Mouse (Mus musculus) hindbrain, postnatal 0 days (tissue): ENCODE measurements at regions not wholly inside any gene's neighbourhood (a gene's known extent, or its start where the extent isn't known, plus 50 kb on each side); places are given as distances from the start of the nearest gene placed in this dataset.

ENCODE experiments used
- ATAC-seq: fragments of 200-750 bp; cut with Nextera tagmentation; 2 replicates; pipeline ENCODE4 v1.8.0; 2017; ENCODE audit warnings: mild to moderate bottlenecking, moderate TSS enrichment, moderate library complexity
- DNase-seq: peaks from one replicate; pipeline ENCODE4 v3.0.0-alpha.2; 2015; ENCODE audit warnings: low spot score
- H3K27ac ChIP-seq: fragments of 300-500 bp; sonication (generic); 2 replicates; pipeline ENCODE4 v1.5.1; 2014; ENCODE audit warnings: mild to moderate bottlenecking
- H3K27me3 ChIP-seq: fragments of 300-500 bp; sonication (generic); 2 replicates; pipeline ENCODE4 v1.6.1; 2014; ENCODE audit warnings: low read length, mixed read lengths; ENCODE audit not compliant: insufficient read depth
- H3K36me3 ChIP-seq: fragments of 300-500 bp; sonication (generic); 2 replicates; pipeline ENCODE4 v1.6.1; 2014; ENCODE audit warnings: low read length, mixed read lengths; ENCODE audit not compliant: insufficient read depth
- H3K4me1 ChIP-seq: fragments of 300-500 bp; sonication (generic); 2 replicates; pipeline ENCODE4 v1.6.1; 2014; ENCODE audit warnings: antibody characterized with exemption, low read length, mixed read lengths; ENCODE audit not compliant: insufficient read depth
- H3K4me2 ChIP-seq: fragments of 300-500 bp; sonication (generic); 2 replicates; pipeline ENCODE4 v1.6.1; 2014; ENCODE audit warnings: low read depth, mild to moderate bottlenecking, low read length, moderate library complexity, mixed read lengths
- H3K4me3 ChIP-seq: fragments of 300-500 bp; sonication (generic); 2 replicates; pipeline ENCODE4 v1.5.1; 2014; ENCODE audit warnings: low read length
- H3K9ac ChIP-seq: fragments of 300-500 bp; sonication (generic); replicated peaks from 2 replicates; pipeline ENCODE4 v1.6.1; 2014; ENCODE audit warnings: mild to moderate bottlenecking, low read length, moderate library complexity, mixed read lengths
- H3K9me3 ChIP-seq: fragments of 300-500 bp; sonication (generic); 2 replicates; pipeline ENCODE4 v1.6.1; 2016; ENCODE audit warnings: low read length, mixed read lengths
- CTCF ChIP-seq: IDR thresholded peaks from 2 replicates; pipeline ENCODE4 v1.5.1; 2016; ENCODE audit warnings: antibody characterized with exemption, control low read depth, low read depth
- WGBS: fragments of 180-500 bp; shearing (Covaris S2); extraction: QIAGEN DNeasy Blood & Tissue Kit; methylation state at CpG from one replicate; pipeline ENCODE4 v1.1.7; 2014; 5-methylcytosine and 5-hydroxymethylcytosine counted together

GRCm38 (mm10) chr2:147561220-147561619 is 199.5 kb downstream of the Pax1 start:
- Histone ChIP-seq H3K36me3 (no peaks in the 10 kb centered on the region), H3K4me1 (no peaks in the 10 kb centered on the region), H3K27ac (no peak overlapping the region), H3K27me3 (no peaks in the 10 kb centered on the region), H3K4me2 (no peak overlapping the region), H3K9ac (no peak overlapping the region), H3K9me3 (no peaks in the 10 kb centered on the region), H3K4me3 (no peak overlapping the region)
- TF ChIP-seq CTCF = no peak
- peak; percentile 19 for DNase-seq
- ATAC-seq = no peak
- 68% methylated on average over 7 of the region's 7 CpGs for WGBS

GRCm38 (mm10) chr2:147560426-147561155 is 198.9 kb downstream of the Pax1 start:
- no peak for ATAC-seq
- H3K9ac ChIP-seq = no peak overlapping the region
- no peak overlapping the region for H3K27ac ChIP-seq
- no peaks in the 10 kb centered on the region for H3K4me1 ChIP-seq
- no peak for TF ChIP-seq CTCF
- no peak for DNase-seq
- H3K36me3 ChIP-seq = no peaks in the 10 kb centered on the region
- no peaks in the 10 kb centered on the region for H3K27me3 ChIP-seq
- 85% methylated on average over 20 of the region's 20 CpGs for WGBS
- no peaks in the 10 kb centered on the region for H3K9me3 ChIP-seq
- no peak overlapping the region for H3K4me2 ChIP-seq
- H3K4me3 ChIP-seq = no peak overlapping the region

- no peak for TF ChIP-seq CTCF
- 68% methylated on average over 2 of the region's 2 CpGs for WGBS
- no peak overlapping the region for H3K9ac ChIP-seq
These were observed 167.4 kb downstream of the Pax1 start for GRCm38 (mm10) chr2:147529161-147529560.

GRCm38 (mm10) chr2:147515436-147515835 is 153.7 kb downstream of the Pax1 start:
- ATAC-seq = no peak
- Histone ChIP-seq H3K9me3 (no peaks in the 10 kb centered on the region), H3K36me3 (no peaks in the 10 kb centered on the region), H3K4me1 (no peaks in the 10 kb centered on the region), H3K9ac (no peak overlapping the region), H3K4me3 (no peak overlapping the region), H3K27me3 (no peaks in the 10 kb centered on the region), H3K27ac (no peak overlapping the region), H3K4me2 (no peak overlapping the region)
- 71% methylated on average over 3 of the region's 3 CpGs for WGBS
- no peak for DNase-seq
- TF ChIP-seq CTCF = no peak

More at GRCm38 (mm10) chr2:147529161-147529560, 167.4 kb downstream of the Pax1 start:
- Histone ChIP-seq H3K4me2 (no peak overlapping the region), H3K9me3 (peaks cover 6% of the 10 kb centered on the region; the same call in 1 of the 2 replicates), H3K27ac (no peak overlapping the region), H3K27me3 (no peaks in the 10 kb centered on the region), H3K4me3 (no peak overlapping the region), H3K36me3 (no peaks in the 10 kb centered on the region), H3K4me1 (no peaks in the 10 kb centered on the region)
- ATAC-seq (no peak), DNase-seq (no peak)

- ATAC-seq = no peak
These were observed 153.0 kb downstream of the Pax1 start for GRCm38 (mm10) chr2:147514748-147515147.

GRCm38 (mm10) chr2:147503962-147504361 is 142.2 kb downstream of the Pax1 start:
- H3K27ac ChIP-seq = no peak overlapping the region
- no peaks in the 10 kb centered on the region for H3K9me3 ChIP-seq
- no peaks in the 10 kb centered on the region for H3K36me3 ChIP-seq
- no peak overlapping the region for H3K9ac ChIP-seq
- H3K4me2 ChIP-seq = no peak overlapping the region
- DNase-seq (no peak), ATAC-seq (no peak)
- no peak overlapping the region for H3K4me3 ChIP-seq
- H3K27me3 ChIP-seq = no peaks in the 10 kb centered on the region
- no peak for TF ChIP-seq CTCF
- WGBS = 79% methylated on average over 4 of the region's 4 CpGs
- no peaks in the 10 kb centered on the region for H3K4me1 ChIP-seq

More at GRCm38 (mm10) chr2:147514748-147515147, 153.0 kb downstream of the Pax1 start:
- Histone ChIP-seq H3K9me3 (no peaks in the 10 kb centered on the region), H3K9ac (no peak overlapping the region), H3K4me2 (no peak overlapping the region), H3K4me1 (no peaks in the 10 kb centered on the region), H3K36me3 (no peaks in the 10 kb centered on the region), H3K27me3 (no peaks in the 10 kb centered on the region), H3K4me3 (no peak overlapping the region), H3K27ac (no peak overlapping the region)
- no peak for DNase-seq
- 93% methylated on average over 3 of the region's 3 CpGs for WGBS
- TF ChIP-seq CTCF = no peak

- 90% methylated on average over 1 of the region's 1 CpGs for WGBS
- Histone ChIP-seq H3K4me1 (no peaks in the 10 kb centered on the region), H3K27ac (no peak overlapping the region), H3K36me3 (no peaks in the 10 kb centered on the region), H3K9me3 (no peaks in the 10 kb centered on the region), H3K27me3 (no peaks in the 10 kb centered on the region), H3K4me2 (no peak overlapping the region), H3K9ac (no peak overlapping the region), H3K4me3 (no peak overlapping the region)
- TF ChIP-seq CTCF = no peak
- no peak for DNase-seq
- no peak for ATAC-seq
These were observed 137.0 kb downstream of the Pax1 start for GRCm38 (mm10) chr2:147498731-147499130.
